22 mouse cellular contexts compared by ENCODE assay signal in the genomic region with DNA sequence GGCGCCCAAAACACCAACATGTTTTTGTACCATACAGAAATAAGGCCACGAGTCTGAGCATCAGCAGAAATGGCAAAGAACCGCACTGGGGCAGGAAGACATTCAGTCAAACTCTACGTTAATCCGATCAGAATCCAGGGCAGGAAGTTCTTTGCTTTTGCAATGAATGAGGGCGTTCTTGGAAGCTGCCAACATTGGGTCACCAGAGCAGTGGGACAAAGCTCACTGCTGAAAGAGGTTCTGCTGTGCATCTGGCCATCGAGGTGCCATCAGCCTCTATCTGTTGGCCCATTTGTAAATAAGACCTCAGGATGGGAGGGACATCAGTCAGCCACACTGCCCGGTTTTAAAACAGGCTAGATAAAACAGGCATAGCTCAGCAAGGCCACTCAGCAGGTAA. TPM values are rescaled to one million over a fixed set of nuclear protein-coding genes. Genes with fewer than 3 reads are reported as not detected.
DNase-seq lines count a peak whose midpoint lies in the region; ATAC-seq and TF ChIP-seq lines count a peak whose summit lies in the region.
"Had no signal": no experiment of that assay in that cellular context is flagged by ENCODE, and none has a peak within 500 bp of the region (broad histone marks: within the 10 kb centered on the region; RNA-seq: fewer than 3 reads in every experiment).

No protein-coding gene starts in this region.

- 0 out of 2 replicates have a peak overlapping the region, but pooled peaks have one; percentile 4 for H3K27ac ChIP-seq in embryonic facial prominence, embryonic 15.5 days (replicated peaks)
- H3K27ac ChIP-seq in embryonic facial prominence, embryonic 10.5 days (replicated peaks) = no peak overlapping the region
- 0 out of 2 replicates have a peak overlapping the region, but pooled peaks have one; percentile 30 for H3K27ac ChIP-seq in hindbrain, embryonic 12.5 days
- no peak overlapping the region for H3K27ac ChIP-seq in hindbrain, embryonic 11.5 days (ENCODE audit: low read depth, low read length)
- H3K27ac ChIP-seq: heart, adult 2 months; intestine, embryonic 15.5 days; kidney, embryonic 15.5 days; limb, embryonic 12.5 days; liver, embryonic 15.5 days; neural tube, embryonic 12.5 days had no signal

- no peak overlapping the region for H3K4me2 ChIP-seq in embryonic facial prominence, embryonic 15.5 days (replicated peaks)
- H3K4me2 ChIP-seq in hindbrain, embryonic 12.5 days (replicated peaks) = no peak overlapping the region
- no peak overlapping the region for H3K4me2 ChIP-seq in hindbrain, embryonic 11.5 days (replicated peaks; ENCODE audit: low read depth, low read length)
- H3K4me2 ChIP-seq: intestine, embryonic 15.5 days; kidney, embryonic 15.5 days; limb, embryonic 12.5 days; liver, embryonic 15.5 days; neural tube, embryonic 12.5 days had no signal

- H3K27me3 ChIP-seq in embryonic facial prominence, embryonic 15.5 days = no peaks in the 10 kb centered on the region
- H3K27me3 ChIP-seq in embryonic facial prominence, embryonic 10.5 days (replicated peaks; ENCODE audit: low read depth, poor library complexity, severe bottlenecking) = no peaks in the 10 kb centered on the region
- no peaks in the 10 kb centered on the region for H3K27me3 ChIP-seq in hindbrain, embryonic 12.5 days
- H3K27me3 ChIP-seq in hindbrain, embryonic 11.5 days (ENCODE audit: control insufficient read depth, insufficient read depth, low read length) = no peaks in the 10 kb centered on the region
- no peaks in the 10 kb centered on the region for H3K27me3 ChIP-seq in E14TG2a.4 (ENCODE audit: insufficient read depth, low read length)
- H3K27me3 ChIP-seq: intestine, embryonic 15.5 days; kidney, embryonic 15.5 days; limb, embryonic 12.5 days; liver, embryonic 15.5 days; neural tube, embryonic 12.5 days had no signal

- H3K4me1 ChIP-seq in embryonic facial prominence, embryonic 15.5 days = no peaks in the 10 kb centered on the region
- peaks cover 13% of the 10 kb centered on the region for H3K4me1 ChIP-seq in embryonic facial prominence, embryonic 10.5 days
- H3K4me1 ChIP-seq in hindbrain, embryonic 12.5 days = peaks cover 11% of the 10 kb centered on the region
- H3K4me1 ChIP-seq in hindbrain, embryonic 11.5 days (replicated peaks; ENCODE audit: control insufficient read depth, insufficient read depth, low read length) = no peaks in the 10 kb centered on the region
- peaks cover 72% of the 10 kb centered on the region for H3K4me1 ChIP-seq in E14TG2a.4 (replicated peaks; ENCODE audit: low read depth, low read length)
- H3K4me1 ChIP-seq: intestine, embryonic 15.5 days; kidney, embryonic 15.5 days; limb, embryonic 12.5 days; neural tube, embryonic 12.5 days had no signal

- no peaks in the 10 kb centered on the region for H3K9me3 ChIP-seq in embryonic facial prominence, embryonic 15.5 days (replicated peaks)
- 0 out of 2 replicates have a peak, but pooled peaks cover 3% of the 10 kb centered on the region for H3K9me3 ChIP-seq in embryonic facial prominence, embryonic 10.5 days
- H3K9me3 ChIP-seq in hindbrain, embryonic 12.5 days (replicated peaks) = no peaks in the 10 kb centered on the region
- H3K9me3 ChIP-seq in hindbrain, embryonic 11.5 days (ENCODE audit: control insufficient read depth, low read length) = no peaks in the 10 kb centered on the region
- peaks cover 13% of the 10 kb centered on the region; the same call in 1 of the 2 replicates for H3K9me3 ChIP-seq in E14TG2a.4 (ENCODE audit: low read length)
- H3K9me3 ChIP-seq: intestine, embryonic 15.5 days; kidney, embryonic 15.5 days; limb, embryonic 12.5 days; liver, embryonic 15.5 days; neural tube, embryonic 12.5 days had no signal

- no peak overlapping the region for H3K9ac ChIP-seq in embryonic facial prominence, embryonic 15.5 days
- no peak overlapping the region for H3K9ac ChIP-seq in hindbrain, embryonic 12.5 days
- no peak overlapping the region for H3K9ac ChIP-seq in hindbrain, embryonic 11.5 days (ENCODE audit: low read depth, low read length)
- H3K9ac ChIP-seq: intestine, embryonic 15.5 days; kidney, embryonic 15.5 days; limb, embryonic 12.5 days; liver, embryonic 15.5 days; neural tube, embryonic 12.5 days had no signal

- peaks cover 7% of the 10 kb centered on the region for H3K36me3 ChIP-seq in embryonic facial prominence, embryonic 15.5 days
- peaks cover 17% of the 10 kb centered on the region for H3K36me3 ChIP-seq in embryonic facial prominence, embryonic 10.5 days (replicated peaks)
- peaks cover 19% of the 10 kb centered on the region for H3K36me3 ChIP-seq in hindbrain, embryonic 12.5 days
- H3K36me3 ChIP-seq in hindbrain, embryonic 11.5 days (ENCODE audit: control insufficient read depth, insufficient read depth, low read length) = 0 out of 2 replicates have a peak, but pooled peaks cover 3% of the 10 kb centered on the region
- peaks cover 38% of the 10 kb centered on the region for H3K36me3 ChIP-seq in E14TG2a.4 (ENCODE audit: insufficient read depth, low read length)
- H3K36me3 ChIP-seq: intestine, embryonic 15.5 days; limb, embryonic 12.5 days; liver, embryonic 15.5 days had no signal

- no peak for ATAC-seq in embryonic facial prominence, embryonic 15.5 days (ENCODE audit: insufficient number of reproducible peaks, low FRiP score, low TSS enrichment, low read depth)
- ATAC-seq in hindbrain, embryonic 12.5 days (ENCODE audit: low FRiP score) = no peak
- ATAC-seq in hindbrain, embryonic 11.5 days (ENCODE audit: low FRiP score) = no peak
- ATAC-seq: intestine, embryonic 15.5 days; lung, postnatal 0 days had no signal

- H3K4me3 ChIP-seq in embryonic facial prominence, embryonic 15.5 days (replicated peaks) = no peak overlapping the region
- no peak overlapping the region for H3K4me3 ChIP-seq in embryonic facial prominence, embryonic 10.5 days
- H3K4me3 ChIP-seq in hindbrain, embryonic 12.5 days = no peak overlapping the region
- no peak overlapping the region for H3K4me3 ChIP-seq in hindbrain, embryonic 11.5 days (ENCODE audit: low read depth, low read length)
- peak overlapping the region; percentile 58 for H3K4me3 ChIP-seq in E14TG2a.4 (replicated peaks; ENCODE audit: low read length)
- H3K4me3 ChIP-seq: heart, adult 2 months; intestine, embryonic 15.5 days; kidney, embryonic 15.5 days; limb, embryonic 12.5 days; liver, embryonic 15.5 days; neural tube, embryonic 12.5 days had no signal

- no peak for TF ChIP-seq CTCF in E14TG2a.4 (conservative IDR thresholded peaks at IDR 0.05; ENCODE audit: low read length)

- no peak for DNase-seq in embryonic facial prominence, embryonic 10.5 days (ENCODE audit: low spot score)
- DNase-seq in hindbrain, embryonic 11.5 days (ENCODE audit: low spot score) = no peak
- peak; percentile 50 for DNase-seq in gonadal fat pad, adult 2 months (ENCODE audit: low read depth)
- DNase-seq in layer of hippocampus, postnatal 14 days (ENCODE audit: low spot score in 2 of 2) = no peak
- DNase-seq in gastrocnemius, postnatal 10 days = no peak
- DNase-seq: adrenal gland, postnatal 25 days; cerebellum, adult 11-12 months; cerebellum, postnatal 14 days; heart, adult 2 months; heart, postnatal 4 days; kidney, postnatal 4 days; layer of hippocampus, adult 9-11 months had no signal

- WGBS in embryonic facial prominence, embryonic 15.5 days = 44% methylated on average over 8 of the region's 8 CpGs
- WGBS in embryonic facial prominence, embryonic 10.5 days = 31% methylated on average over 8 of the region's 8 CpGs
- 38% methylated on average over 8 of the region's 8 CpGs for WGBS in hindbrain, embryonic 12.5 days
- 37% methylated on average over 8 of the region's 8 CpGs for WGBS in hindbrain, embryonic 11.5 days

RNA-seq across cellular contexts. Expression of gene Gm6525, which starts 7.2 kb away (rescaled TPM):
- 1.6 and 1.7 TPM in 2 replicates for polyA plus RNA-seq in embryonic facial prominence, embryonic 15.5 days (2015; fragmentation: Nextera tagmentation; extraction: Ambion mirVana)
- polyA plus RNA-seq in embryonic facial prominence, embryonic 10.5 days (2016; fragmentation: Nextera tagmentation; extraction: Ambion mirVana) = 0.91 and 1.3 TPM in 2 replicates
- 1.4 and 2.4 TPM in 2 replicates for polyA plus RNA-seq in hindbrain, embryonic 12.5 days (2016; fragmentation: Nextera tagmentation; extraction: Ambion mirVana)
- polyA plus RNA-seq in hindbrain, embryonic 11.5 days (2014; fragmentation: Nextera tagmentation; extraction: Ambion mirVana) = 0.99 and 1.6 TPM in 2 replicates
- not detected in 2 replicates for polyA plus RNA-seq in gonadal fat pad, adult 2 months (2012; rRNA removed)
- total RNA-seq in layer of hippocampus, postnatal 14 days (2021) = not detected
- total RNA-seq in gastrocnemius, postnatal 10 days (2021) = under 1 TPM in 1 of 2 experiments, not detected in 1; 0.31 TPM
- total RNA-seq: gastrocnemius, adult 8-10 months; heart, adult 2 months; heart, postnatal 4 days had no signal
- polyA plus RNA-seq: heart, adult 2 months had no signal

RNA-seq across cellular contexts. Expression of gene Mnd1, which starts 25.5 kb away (rescaled TPM):
- 13.1 and 13.2 TPM in 2 replicates for polyA plus RNA-seq in embryonic facial prominence, embryonic 15.5 days (2015; fragmentation: Nextera tagmentation; extraction: Ambion mirVana)
- polyA plus RNA-seq in embryonic facial prominence, embryonic 10.5 days (2016; fragmentation: Nextera tagmentation; extraction: Ambion mirVana) = 13.4 and 15.2 TPM in 2 replicates
- polyA plus RNA-seq in hindbrain, embryonic 12.5 days (2016; fragmentation: Nextera tagmentation; extraction: Ambion mirVana) = 8.0 and 8.1 TPM in 2 replicates
- polyA plus RNA-seq in hindbrain, embryonic 11.5 days (2014; fragmentation: Nextera tagmentation; extraction: Ambion mirVana) = 10.4 and 10.9 TPM in 2 replicates
- polyA plus RNA-seq in gonadal fat pad, adult 2 months (2012; rRNA removed) = 0.65 and 0.75 TPM in 2 replicates
- total RNA-seq in layer of hippocampus, postnatal 14 days (2021) = 1 to 10 TPM; 2.7 to 2.9 TPM
- 1 to 10 TPM; 8.1 to 8.5 TPM for total RNA-seq in gastrocnemius, postnatal 10 days (2021)

Comparison
In these comparisons a context has a peak if more than half of its experiments do, and no peak if none do; other contexts are left out.
1. H3K27ac ChIP-seq: peak in embryonic facial prominence, embryonic 15.5 days (single experiment) and hindbrain, embryonic 12.5 days (single experiment); none in embryonic facial prominence, embryonic 10.5 days (single experiment) and hindbrain, embryonic 11.5 days (single experiment).